Mouse (Mus musculus) gastrocnemius, postnatal 4 days (tissue): Measurements from ENCODE around the gene 1700030J22Rik. TPM values are rescaled to one million over a fixed set of nuclear protein-coding genes. Genes with fewer than 3 reads are reported as not detected.

Experiments
- DNase-seq, 2 experiments: peaks; one replicate each; pipeline ENCODE4 v3.0.0; 2021 to 2022; ENCODE audit warnings: low spot score in 2 of 2, mixed read lengths in 2 of 2
- total RNA-seq, 2 experiments: library from RNA; stranded (reverse); gene quantifications; 2 replicates each; pipeline ENCODE4 v1.2.3; 2021

1700030J22Rik gene
- total RNA-seq, 2 experiments from 2014 or later, result 0.18 to 0.34 TPM

DNA sequence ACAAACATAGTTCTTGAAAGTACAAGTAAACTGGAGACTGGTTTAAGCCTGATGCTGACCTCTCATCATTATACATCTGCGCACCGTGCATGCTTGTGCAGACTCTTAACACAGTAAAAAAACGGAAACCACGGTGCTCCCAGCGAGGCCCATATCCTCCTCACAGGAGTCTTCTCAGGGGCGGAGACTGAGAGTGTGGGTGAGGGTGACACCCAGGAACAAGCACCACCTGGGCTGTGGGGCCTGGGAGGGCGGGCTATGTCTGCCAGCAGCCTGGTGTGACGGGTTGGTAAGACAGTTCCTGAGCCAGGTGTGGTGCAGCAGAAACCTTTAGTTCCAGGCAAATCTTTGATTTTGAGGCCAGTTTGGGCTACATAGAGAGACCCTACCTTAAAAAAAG lies 26.3 kb downstream of the 1700030J22Rik start:
- no peak for DNase-seq

- DNase-seq, result no peak
Observed at GRCm38 (mm10) chr8:116951778-116952177, 27.0 kb downstream of the 1700030J22Rik start.

GRCm38 (mm10) chr8:116951369-116951768 lies 27.4 kb downstream of the 1700030J22Rik start:
- no peak for DNase-seq

GRCm38 (mm10) chr8:116947589-116947988 lies 31.2 kb downstream of the 1700030J22Rik start:
- no peak for DNase-seq

GRCm38 (mm10) chr8:116946851-116947250 lies 31.9 kb downstream of the 1700030J22Rik start:
- no peak for DNase-seq

DNA sequence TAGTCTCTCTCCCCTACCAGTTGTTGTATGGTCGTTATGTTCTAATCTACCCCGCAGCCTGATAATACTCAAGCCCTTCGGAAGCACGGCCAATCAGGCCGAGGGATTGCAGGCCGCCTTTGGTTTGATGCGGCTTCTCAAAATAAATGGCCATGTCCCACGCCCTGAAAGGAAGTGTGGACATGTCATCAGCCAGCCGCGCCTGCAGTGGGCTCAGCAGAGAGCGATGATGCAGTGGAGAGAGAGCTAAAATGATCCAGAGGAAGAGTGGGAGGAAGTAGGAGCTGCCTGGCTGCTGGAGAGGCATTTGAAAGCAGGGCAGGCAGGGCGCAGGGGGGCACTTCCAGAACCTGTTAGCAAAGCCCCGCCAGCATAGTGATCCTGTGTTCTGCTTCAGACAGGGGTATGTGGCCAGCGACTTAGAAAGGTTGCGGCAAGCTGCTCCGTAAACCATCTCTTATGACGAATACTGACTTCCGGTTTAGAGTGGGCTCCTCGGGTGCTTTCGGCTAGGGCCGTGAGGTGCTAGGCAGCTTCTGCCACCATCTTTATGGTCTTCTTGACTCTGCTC lies 32.4 kb downstream of the 1700030J22Rik start:
- DNase-seq, result no peak

DNA sequence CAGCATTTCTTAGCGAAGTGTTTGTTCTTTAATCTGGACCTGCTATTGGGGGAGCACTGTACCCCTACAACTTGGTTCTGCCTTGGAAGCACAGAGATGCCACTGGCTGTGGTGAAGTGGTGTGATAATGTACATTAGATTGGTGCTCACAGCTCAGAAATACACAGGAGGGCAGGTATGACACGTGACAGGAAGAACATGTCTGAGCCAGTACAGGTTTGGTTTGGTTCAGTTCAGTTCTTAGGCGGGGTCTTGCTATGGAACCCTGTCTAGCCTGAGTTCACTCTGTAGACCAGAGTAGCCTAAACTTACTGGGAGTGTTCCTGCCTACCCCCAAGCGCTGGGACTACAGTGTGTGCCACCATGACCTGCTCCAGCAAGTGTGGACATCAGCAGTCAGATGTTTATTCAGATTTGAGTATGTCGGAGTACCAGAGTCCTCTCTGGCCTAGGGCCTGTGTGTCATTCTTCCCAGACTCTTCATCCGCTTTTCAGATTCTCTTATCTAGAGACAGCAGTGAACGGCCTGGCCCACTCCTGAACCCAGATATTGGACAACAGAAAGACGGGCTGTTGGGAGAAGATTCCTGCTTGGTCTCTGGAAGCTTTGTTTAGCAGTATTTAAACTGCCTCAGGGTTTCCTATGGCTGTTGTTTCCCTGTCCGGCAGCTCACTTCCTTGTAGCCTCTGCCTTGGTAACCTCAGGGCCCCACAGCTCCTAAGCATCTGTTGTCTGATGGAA lies 33.4 kb downstream of the 1700030J22Rik start:
- DNase-seq, result no peak

DNA sequence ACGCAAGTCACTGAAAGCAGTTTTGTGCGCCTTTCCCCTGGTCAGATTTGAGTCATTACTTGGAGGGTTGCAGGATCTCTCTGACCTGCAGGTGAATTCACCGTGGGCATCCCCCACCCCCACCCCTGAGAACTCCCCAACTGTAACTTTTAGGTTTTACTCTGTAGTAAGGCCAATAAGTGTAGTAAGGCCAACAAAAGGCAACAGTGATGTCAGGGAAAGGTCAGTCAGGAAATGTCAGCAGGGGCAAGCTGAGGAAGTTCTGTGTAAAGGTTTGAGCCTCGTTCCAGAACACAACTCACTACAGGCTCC lies 34.4 kb downstream of the 1700030J22Rik start:
- no peak for DNase-seq

GRCm38 (mm10) chr8:116943555-116944384 lies 35.0 kb downstream of the 1700030J22Rik start:
- peak in 1 of 2 experiments; percentile 19 for DNase-seq

DNA sequence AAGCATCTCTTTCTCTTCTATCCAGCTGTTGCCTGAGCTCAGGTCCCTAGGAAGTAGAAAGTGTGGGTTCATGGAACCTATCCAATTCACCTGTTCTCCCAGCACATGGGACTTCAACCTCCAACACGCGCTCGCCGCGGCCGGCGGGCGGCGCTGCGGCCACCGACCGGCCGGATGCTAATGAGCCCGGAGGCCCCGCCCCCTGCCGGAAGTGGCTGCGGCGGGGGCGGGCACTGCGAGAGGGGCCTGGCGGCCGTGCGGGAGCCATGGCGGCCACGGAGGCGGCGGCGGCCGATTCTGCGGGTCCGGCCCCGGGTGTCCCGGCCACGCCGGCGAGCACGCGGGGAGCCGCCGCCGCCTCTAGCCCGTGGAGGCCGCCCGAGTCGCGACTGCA lies 35.6 kb downstream of the 1700030J22Rik start, which contains the start of gene Atmin:
Gene Atmin (plus strand): TSS at position 233 of the 394 bp plus-strand sequence.
- DNase-seq, result peak; percentile 88 to 89

GRCm38 (mm10) chr8:116942284-116943058 lies 36.3 kb downstream of the 1700030J22Rik start:
- no peak for DNase-seq

GRCm38 (mm10) chr8:116935506-116935905 lies 43.3 kb downstream of the 1700030J22Rik start:
- no peak for DNase-seq

GRCm38 (mm10) chr8:116934976-116935375 lies 43.8 kb downstream of the 1700030J22Rik start:
- no peak for DNase-seq

DNA sequence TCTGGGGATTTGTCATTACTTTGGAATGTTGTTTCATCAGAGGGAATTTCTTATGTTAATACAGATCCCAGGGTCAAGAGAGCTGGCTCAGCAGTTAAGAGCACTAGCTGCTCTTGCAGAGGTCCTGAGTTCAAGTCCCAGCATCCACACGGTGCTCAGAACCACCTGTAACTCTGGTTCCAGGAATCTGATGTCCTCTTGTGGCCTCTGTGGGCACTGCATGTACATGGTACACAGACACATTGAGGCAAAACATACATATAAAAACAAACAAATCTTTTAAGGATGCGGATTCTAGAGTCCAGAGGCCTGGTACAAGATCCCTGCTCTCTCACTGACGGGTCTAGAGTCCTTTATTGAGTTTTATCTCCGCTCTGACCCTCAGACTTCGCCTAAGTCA lies 50.2 kb downstream of the 1700030J22Rik start:
- DNase-seq, result no peak

DNA sequence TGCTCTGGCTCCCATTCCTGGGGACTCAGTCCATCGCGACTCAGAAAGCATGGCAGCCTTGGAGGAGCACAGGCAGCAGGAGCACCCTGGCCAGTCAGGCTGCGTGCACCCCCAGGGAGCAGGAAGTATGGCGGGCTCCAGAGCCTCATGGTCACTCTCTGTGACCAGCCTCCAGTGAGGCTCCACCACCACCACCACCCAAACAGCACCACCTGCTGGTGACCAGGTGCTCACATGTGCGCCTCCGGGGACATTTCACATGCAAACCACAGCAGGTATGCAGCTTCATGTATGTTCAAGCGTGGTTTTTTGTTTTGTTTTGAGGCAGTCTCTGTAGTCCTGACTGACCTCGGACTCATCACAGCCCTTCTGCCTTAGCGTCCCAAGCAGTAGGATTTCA lies 50.9 kb downstream of the 1700030J22Rik start:
- DNase-seq, result peak in 1 of 2 experiments; percentile 22

GRCm38 (mm10) chr8:116923526-116923925 lies 55.2 kb downstream of the 1700030J22Rik start:
- no peak for DNase-seq

DNA sequence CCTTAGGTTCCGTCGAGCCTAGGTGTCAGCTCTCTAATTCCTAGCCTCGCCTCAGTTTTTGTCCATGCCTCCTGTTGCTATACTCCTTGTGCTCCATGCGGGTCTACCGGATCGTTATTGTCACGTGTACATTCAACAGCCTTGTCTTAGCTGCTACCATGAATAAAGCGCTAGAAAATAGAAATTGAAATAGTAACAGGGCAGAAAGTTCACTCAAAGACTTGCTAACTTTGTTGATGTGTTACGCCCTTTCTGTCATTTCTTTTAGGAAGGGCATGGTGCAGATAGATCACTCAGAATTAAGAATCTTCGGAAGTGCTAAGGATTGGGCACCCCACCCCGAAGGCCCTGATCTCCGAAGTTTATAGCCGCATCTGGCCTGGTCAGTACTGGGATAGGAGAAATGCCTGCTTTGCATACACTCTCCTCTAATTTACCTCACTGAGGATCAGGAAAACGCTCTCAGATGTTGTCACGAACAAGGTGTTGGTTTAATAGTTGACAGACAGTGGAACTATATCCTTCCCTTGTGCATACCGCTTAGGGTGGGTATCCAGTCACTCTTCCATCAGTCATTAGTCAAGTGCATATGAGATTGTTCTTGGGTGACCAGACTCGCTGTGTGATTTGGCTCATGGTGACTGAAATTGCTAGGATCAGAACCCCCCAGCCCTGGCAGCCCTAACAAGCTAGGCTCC lies 56.5 kb downstream of the 1700030J22Rik start:
- no peak for DNase-seq

GRCm38 (mm10) chr8:116921337-116922059 lies 57.3 kb downstream of the 1700030J22Rik start, which contains the start of the genes Cmc2 and Cenpn:
Gene Cmc2 (minus strand): TSS chr8:116921455.
Gene Cenpn (plus strand): TSS chr8:116921730.
- DNase-seq, result peak; percentile 88 to 95

- peak in 1 of 2 experiments; percentile 25 for DNase-seq
Observed at GRCm38 (mm10) chr8:116921005-116921336, 57.8 kb downstream of the 1700030J22Rik start.
